Mouse (Mus musculus): ENCODE measurements around the gene Alk. TPM values are rescaled to one million over a fixed set of nuclear protein-coding genes. Genes with fewer than 3 reads are reported as not detected.

Alk gene
- polyA plus RNA-seq (2014; fragmentation: Illumina TruSeq; extraction: RNeasy Lipid Tissue Mini Kit (QIAGEN cat#74804); ENCODE audit: low read depth, low replicate concordance), result not detected

DNA sequence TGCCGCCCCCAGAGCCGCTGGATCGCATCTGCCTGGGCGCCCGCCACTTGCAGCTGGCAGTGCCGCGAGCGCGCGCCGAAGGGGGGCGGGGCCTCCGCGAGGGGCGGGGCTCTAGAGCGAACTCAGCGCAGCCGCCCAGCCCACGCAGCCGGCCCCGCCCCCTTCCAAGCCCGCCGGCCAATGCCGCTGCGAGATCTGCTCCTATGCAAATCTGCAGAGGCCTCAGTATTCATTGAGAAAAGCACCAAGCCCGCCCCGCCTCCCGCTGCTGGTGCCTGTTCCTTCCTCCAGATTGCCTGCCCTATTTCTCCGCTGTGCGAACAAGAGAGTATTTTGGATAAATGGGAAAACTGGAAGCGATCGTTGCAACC is at the start of gene Alk:
Alk (minus strand) TSS at position 18 of the 371 bp plus-strand sequence.

Other genes starting within 250 kb of the Alk start
- 258 TPM for gene Ypel5, start 231.8 kb upstream of the Alk start, polyA plus RNA-seq (2014; fragmentation: Illumina TruSeq; extraction: RNeasy Lipid Tissue Mini Kit (QIAGEN cat#74804); ENCODE audit: low read depth, low replicate concordance)